Mouse (Mus musculus): ENCODE results near the gene Tent5b.
"Not testable (repeated sequence)": the region's sequence is repeated elsewhere in the genome, so short reads cannot be mapped to it uniquely, and the experiment has no call there.

Tent5b gene

GRCm38 (mm10) chr4:133504300-133504699 lies 24.4 kb downstream of the Tent5b start:
- DNase-seq = no peak

- DNase-seq = no peak
Measured at GRCm38 (mm10) chr4:133504755-133505485, 25.0 kb downstream of the Tent5b start.

- no peak for DNase-seq
Measured at GRCm38 (mm10) chr4:133506573-133506972, 26.6 kb downstream of the Tent5b start.

GRCm38 (mm10) chr4:133508990-133509389 lies 29.1 kb downstream of the Tent5b start:
- DNase-seq = no peak

GRCm38 (mm10) chr4:133511050-133511449 lies 31.1 kb downstream of the Tent5b start:
- no peak for DNase-seq

GRCm38 (mm10) chr4:133512511-133512910 lies 32.6 kb downstream of the Tent5b start:
- DNase-seq = not testable (repeated sequence)

GRCm38 (mm10) chr4:133512972-133513371 lies 33.0 kb downstream of the Tent5b start:
- DNase-seq = peak; percentile 84

GRCm38 (mm10) chr4:133518601-133519368 lies 38.9 kb downstream of the Tent5b start, which contains the start of gene Kdf1:
TSS of gene Kdf1 (plus strand) at chr4:133518963.
- no peak for DNase-seq

- no peak for DNase-seq
Measured at GRCm38 (mm10) chr4:133519369-133519665, 39.4 kb downstream of the Tent5b start.

- no peak for DNase-seq
Measured at GRCm38 (mm10) chr4:133521502-133521901, 41.6 kb downstream of the Tent5b start.

GRCm38 (mm10) chr4:133527788-133528187 lies 47.9 kb downstream of the Tent5b start:
- no peak for DNase-seq

- no peak for DNase-seq
Measured at GRCm38 (mm10) chr4:133532777-133533176, 52.8 kb downstream of the Tent5b start.

GRCm38 (mm10) chr4:133536081-133536480 lies 56.1 kb downstream of the Tent5b start:
- no peak for DNase-seq

GRCm38 (mm10) chr4:133536652-133537051 lies 56.7 kb downstream of the Tent5b start:
- no peak for DNase-seq
